Mouse (Mus musculus) midbrain, embryonic 16.5 days (tissue): ENCODE results near the gene Mrps35. TPM values are rescaled to one million over a fixed set of nuclear protein-coding genes. Genes with fewer than 3 reads are reported as not detected.

Experiments used
- ATAC-seq: fragments of 200-750 bp; cut with Nextera tagmentation; 2 replicates; pipeline ENCODE4 v1.8.0; 2017; ENCODE audit warnings: moderate TSS enrichment
- H3K27ac ChIP-seq: fragments of 300-500 bp; sonication (generic); 2 replicates; pipeline ENCODE4 v1.5.1; 2014; ENCODE audit warnings: mild to moderate bottlenecking, low read length, mixed read lengths
- H3K27me3 ChIP-seq: fragments of 300-500 bp; sonication (generic); 2 replicates; pipeline ENCODE4 v1.6.1; 2014; ENCODE audit warnings: low read depth, low read length, mixed read lengths; ENCODE audit not compliant: control insufficient read depth, insufficient read depth
- H3K36me3 ChIP-seq: fragments of 300-500 bp; sonication (generic); 2 replicates; pipeline ENCODE4 v1.6.1; 2014; ENCODE audit warnings: mild to moderate bottlenecking, low read length, moderate library complexity, mixed read lengths; ENCODE audit not compliant: control insufficient read depth, insufficient read depth
- H3K4me1 ChIP-seq: fragments of 300-500 bp; sonication (generic); 2 replicates; pipeline ENCODE4 v1.6.1; 2014; ENCODE audit warnings: mild to moderate bottlenecking, low read length, mixed read lengths; ENCODE audit not compliant: control insufficient read depth, insufficient read depth
- H3K4me2 ChIP-seq: fragments of 300-500 bp; sonication (generic); 2 replicates; pipeline ENCODE4 v1.6.1; 2014; ENCODE audit warnings: mild to moderate bottlenecking, low read length, mixed read lengths
- H3K4me3 ChIP-seq: fragments of 300-500 bp; sonication (generic); 2 replicates; pipeline ENCODE4 v1.5.1; 2014; ENCODE audit warnings: low read depth, mild to moderate bottlenecking, low read length, moderate library complexity, mixed read lengths
- H3K9ac ChIP-seq: fragments of 300-500 bp; sonication (generic); 2 replicates; pipeline ENCODE4 v1.6.1; 2014; ENCODE audit warnings: low read depth, low read length, mixed read lengths
- H3K9me3 ChIP-seq: fragments of 300-500 bp; sonication (generic); replicated peaks from 2 replicates; pipeline ENCODE4 v1.6.1; 2014; ENCODE audit warnings: mild to moderate bottlenecking, low read length, mixed read lengths; ENCODE audit not compliant: control insufficient read depth, poor library complexity, severe bottlenecking
- WGBS: fragments of 180-500 bp; shearing (Covaris S2); extraction: QIAGEN DNeasy Blood & Tissue Kit; methylation state at CpG from one replicate; pipeline ENCODE4 v1.1.7; 2014; 5-methylcytosine and 5-hydroxymethylcytosine counted together
- polyA plus RNA-seq: library from polyadenylated mRNA; unstranded; fragments of >200 nt; fragmentation: Nextera tagmentation; extraction: Ambion mirVana; gene quantifications from 2 replicates; pipeline ENCODE4 v1.2.1, GENCODE M21; 2015

The Mrps35 gene
- polyA plus RNA-seq, 1 experiment from 2014 or later = 67.6 TPM

GRCm38 (mm10) chr6:147010358-147010757 is 32.2 kb upstream of the Mrps35 start:
- no peaks in the 10 kb centered on the region for H3K36me3 ChIP-seq
- WGBS = 95% methylated on average over 6 of the region's 6 CpGs
- H3K27ac ChIP-seq = no peak overlapping the region
- no peaks in the 10 kb centered on the region for H3K4me1 ChIP-seq
- no peaks in the 10 kb centered on the region for H3K9me3 ChIP-seq
- no peak overlapping the region for H3K4me3 ChIP-seq
- no peak overlapping the region for H3K4me2 ChIP-seq
- H3K9ac ChIP-seq = no peak overlapping the region
- ATAC-seq = no peak
- H3K27me3 ChIP-seq = no peaks in the 10 kb centered on the region

DNA sequence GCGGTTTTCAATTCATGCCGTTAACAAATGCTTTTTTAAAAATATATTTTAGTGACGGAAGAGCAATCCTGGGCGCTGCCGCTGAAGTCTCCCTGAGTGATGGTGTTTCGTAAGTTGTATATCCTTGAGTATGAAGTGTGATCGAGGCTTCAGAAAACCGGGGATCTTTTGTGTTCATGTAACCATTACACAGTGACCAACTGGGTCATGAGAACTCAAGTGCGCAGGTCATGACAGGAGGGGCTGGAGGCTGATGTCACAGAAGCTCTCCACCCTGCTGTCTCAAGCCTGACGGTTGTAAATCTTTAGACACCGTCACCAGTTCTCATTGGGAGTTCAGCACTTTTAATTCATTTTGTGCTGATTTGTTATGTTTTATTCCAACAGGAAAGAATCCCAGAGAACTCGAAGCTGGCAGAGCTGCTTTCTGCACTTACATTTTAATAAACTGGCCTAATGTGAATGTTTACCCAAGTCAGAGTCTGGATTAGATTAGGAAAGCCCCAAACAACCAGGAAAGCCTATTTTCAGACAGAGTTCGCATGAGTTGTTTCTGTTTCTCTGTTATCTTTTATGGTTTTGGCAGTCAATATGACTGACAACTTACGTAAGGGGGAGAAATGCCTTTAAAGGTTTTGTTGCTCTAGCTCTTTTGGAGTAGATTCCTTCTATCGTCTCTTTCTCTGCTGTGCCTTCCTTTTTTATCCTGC is 31.6 kb upstream of the Mrps35 start:
- no peaks in the 10 kb centered on the region for H3K4me1 ChIP-seq
- H3K4me3 ChIP-seq = no peak overlapping the region
- no peaks in the 10 kb centered on the region for H3K9me3 ChIP-seq
- WGBS = 91% methylated on average over 15 of the region's 15 CpGs
- no peaks in the 10 kb centered on the region for H3K36me3 ChIP-seq
- no peak for ATAC-seq
- no peak overlapping the region for H3K4me2 ChIP-seq
- H3K9ac ChIP-seq = no peak overlapping the region
- no peak overlapping the region for H3K27ac ChIP-seq
- no peaks in the 10 kb centered on the region for H3K27me3 ChIP-seq

- no peaks in the 10 kb centered on the region for H3K27me3 ChIP-seq
- H3K4me1 ChIP-seq = no peaks in the 10 kb centered on the region
- 63% methylated on average over 6 of the region's 6 CpGs for WGBS
- no peaks in the 10 kb centered on the region for H3K36me3 ChIP-seq
- H3K27ac ChIP-seq = no peak overlapping the region
- no peak for ATAC-seq
- no peaks in the 10 kb centered on the region for H3K9me3 ChIP-seq
- H3K4me2 ChIP-seq = no peak overlapping the region
- H3K4me3 ChIP-seq = no peak overlapping the region
- H3K9ac ChIP-seq = no peak overlapping the region
These were observed 31.0 kb upstream of the Mrps35 start for GRCm38 (mm10) chr6:147011555-147011954.

- H3K4me3 ChIP-seq = no peak overlapping the region
- WGBS = 77% methylated on average over 6 of the region's 6 CpGs
- no peaks in the 10 kb centered on the region for H3K36me3 ChIP-seq
- no peak overlapping the region for H3K4me2 ChIP-seq
- no peak overlapping the region for H3K27ac ChIP-seq
- no peaks in the 10 kb centered on the region for H3K9me3 ChIP-seq
- H3K27me3 ChIP-seq = no peaks in the 10 kb centered on the region
- H3K9ac ChIP-seq = no peak overlapping the region
- ATAC-seq = no peak
- no peaks in the 10 kb centered on the region for H3K4me1 ChIP-seq
These were observed 30.6 kb upstream of the Mrps35 start for GRCm38 (mm10) chr6:147011977-147012376.

GRCm38 (mm10) chr6:147013546-147013945 is 29.0 kb upstream of the Mrps35 start:
- Histone ChIP-seq H3K27ac (no peak overlapping the region), H3K36me3 (no peaks in the 10 kb centered on the region)

DNA sequence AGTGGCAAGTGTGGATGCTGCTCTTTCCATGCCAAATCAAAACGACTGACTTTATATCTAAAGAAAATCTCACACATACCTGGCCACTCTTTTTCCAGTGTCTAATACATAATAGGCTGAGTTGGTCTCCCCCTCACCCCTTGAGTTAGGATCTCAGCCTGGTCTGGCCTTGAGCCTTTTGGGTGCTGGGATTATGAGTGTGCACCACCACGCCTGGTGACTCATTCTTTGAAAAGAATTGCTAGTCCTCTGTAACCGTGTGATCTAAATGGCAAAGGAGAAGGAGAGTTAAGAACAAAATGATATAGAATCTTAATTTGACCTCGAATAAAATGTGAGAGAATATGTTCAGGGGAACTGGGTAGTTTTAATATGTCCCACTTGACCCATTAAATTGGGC is 24.7 kb upstream of the Mrps35 start:
- no peak overlapping the region for H3K9ac ChIP-seq
- H3K36me3 ChIP-seq = no peaks in the 10 kb centered on the region; the same call in 1 of the 2 replicates
- no peaks in the 10 kb centered on the region for H3K4me1 ChIP-seq
- H3K9me3 ChIP-seq = no peaks in the 10 kb centered on the region
- no peaks in the 10 kb centered on the region for H3K27me3 ChIP-seq
- H3K4me3 ChIP-seq = no peak overlapping the region
- WGBS = 85% methylated on average over 4 of the region's 4 CpGs
- H3K27ac ChIP-seq = no peak overlapping the region
- H3K4me2 ChIP-seq = no peak overlapping the region
- ATAC-seq = no peak

More at GRCm38 (mm10) chr6:147013546-147013945, 29.0 kb upstream of the Mrps35 start:
- Histone ChIP-seq H3K4me2 (no peak overlapping the region), H3K27me3 (no peaks in the 10 kb centered on the region), H3K4me1 (no peaks in the 10 kb centered on the region), H3K4me3 (no peak overlapping the region), H3K9me3 (no peaks in the 10 kb centered on the region), H3K9ac (no peak overlapping the region)
- no peak for ATAC-seq
- WGBS = 89% methylated on average over 1 of the region's 1 CpGs

- H3K36me3 ChIP-seq = no peaks in the 10 kb centered on the region; the same call in 1 of the 2 replicates
- H3K4me2 ChIP-seq = no peak overlapping the region
- WGBS = 95% methylated on average over 5 of the region's 5 CpGs
- no peak overlapping the region for H3K27ac ChIP-seq
- no peaks in the 10 kb centered on the region for H3K4me1 ChIP-seq
- no peak overlapping the region for H3K9ac ChIP-seq
- H3K9me3 ChIP-seq = no peaks in the 10 kb centered on the region
- ATAC-seq = no peak
- no peaks in the 10 kb centered on the region for H3K27me3 ChIP-seq
- no peak overlapping the region for H3K4me3 ChIP-seq
These were observed 24.2 kb upstream of the Mrps35 start for GRCm38 (mm10) chr6:147018364-147018763.

GRCm38 (mm10) chr6:147021181-147021580 is 21.4 kb upstream of the Mrps35 start:
- no peaks in the 10 kb centered on the region for H3K4me1 ChIP-seq
- no peak overlapping the region for H3K4me3 ChIP-seq
- H3K4me2 ChIP-seq = no peak overlapping the region
- ATAC-seq = no peak
- no peaks in the 10 kb centered on the region for H3K9me3 ChIP-seq
- 95% methylated on average over 5 of the region's 5 CpGs for whole genome bisulfite sequencing
- no peak overlapping the region for H3K27ac ChIP-seq
- H3K27me3 ChIP-seq = no peaks in the 10 kb centered on the region
- no peak overlapping the region for H3K9ac ChIP-seq
- H3K36me3 ChIP-seq = no peaks in the 10 kb centered on the region; the same call in 1 of the 2 replicates

GRCm38 (mm10) chr6:147022375-147023132 is 20.0 kb upstream of the Mrps35 start:
- no peak for ATAC-seq
- Histone ChIP-seq H3K4me3 (no peak overlapping the region), H3K9me3 (no peaks in the 10 kb centered on the region), H3K27me3 (no peaks in the 10 kb centered on the region), H3K9ac (no peak overlapping the region), H3K4me1 (no peaks in the 10 kb centered on the region), H3K27ac (no peak overlapping the region), H3K4me2 (no peak overlapping the region), H3K36me3 (no peaks in the 10 kb centered on the region; the same call in 1 of the 2 replicates)
- WGBS = 88% methylated on average over 16 of the region's 16 CpGs
